Mouse (Mus musculus): ENCODE data around the gene Eif2ak4.

- TF ChIP-seq CTCF (IDR thresholded peaks at IDR 0.05; ENCODE audit: extremely low read depth, insufficient read length, insufficient replicate concordance, low read depth, low read length) (no peak), POLR2A (IDR thresholded peaks at IDR 0.05; ENCODE audit: low read depth, low read length) (no peak)
These were observed 103.5 kb downstream of the Eif2ak4 start for GRCm38 (mm10) chr2:118491741-118492395.

All from small intestine, adult 2 months (tissue).